Mouse (Mus musculus) layer of hippocampus, adult 9-11 months (tissue): Measurements from ENCODE around the gene Mettl16.
A peak's percentile ranks its signal among the peaks of the same experiment; 100 is the strongest.

Experiments
- DNase-seq: peaks from one replicate; pipeline ENCODE4 v3.0.0; 2022

Gene Mettl16

DNA sequence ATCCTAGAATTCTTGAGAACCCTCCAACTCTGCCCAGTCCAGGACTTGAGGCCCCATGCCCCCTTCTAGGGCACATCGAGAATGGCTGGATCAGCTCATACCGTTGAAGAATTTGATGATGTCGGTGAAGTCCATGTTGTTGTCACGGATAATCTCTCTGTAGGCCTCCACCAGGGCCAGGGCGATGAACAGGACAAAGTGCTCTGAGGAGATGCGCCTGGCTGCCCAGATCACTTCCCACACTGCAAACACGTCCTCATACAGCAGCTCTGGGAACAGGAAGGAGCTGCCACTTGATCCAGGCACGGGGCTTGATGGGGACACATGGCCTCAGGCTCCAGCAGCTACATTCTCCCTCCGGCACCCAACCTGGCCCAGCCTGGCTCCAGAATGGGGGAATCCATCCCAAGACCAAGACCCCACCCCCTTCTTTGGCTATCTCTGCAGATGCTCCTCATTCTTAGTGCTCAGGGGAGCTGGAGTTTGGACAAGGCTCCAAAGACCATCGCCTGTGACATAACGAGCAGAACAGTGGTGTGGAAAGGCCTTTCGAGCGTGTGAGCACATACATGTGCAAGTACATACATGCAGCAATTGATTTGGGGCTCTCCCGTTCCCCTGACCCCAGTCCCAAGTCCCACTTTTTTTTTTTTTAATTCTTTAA, 80.5 kb downstream of the Mettl16 start:
- DNase-seq, result no peak

DNA sequence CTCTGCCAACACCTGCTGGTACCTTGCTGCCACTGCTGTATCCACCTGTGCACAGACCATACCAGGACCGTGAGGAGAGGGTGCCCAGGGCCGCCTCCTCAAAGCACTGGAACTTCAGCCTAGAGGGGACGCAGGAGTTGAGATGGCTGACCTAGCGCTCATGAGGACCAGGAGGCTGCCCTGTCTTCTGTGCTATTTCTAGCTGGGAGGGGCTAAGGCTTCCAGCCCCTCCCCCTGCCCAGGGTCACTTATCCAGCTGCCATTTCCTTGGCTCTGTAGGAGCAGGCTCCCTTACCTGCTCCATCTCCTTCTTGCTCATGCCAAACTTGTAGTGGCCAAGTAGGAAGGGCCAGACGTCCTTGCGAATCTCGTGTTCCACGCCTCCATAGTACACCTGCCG, 87.1 kb downstream of the Mettl16 start:
- DNase-seq, result no peak

DNA sequence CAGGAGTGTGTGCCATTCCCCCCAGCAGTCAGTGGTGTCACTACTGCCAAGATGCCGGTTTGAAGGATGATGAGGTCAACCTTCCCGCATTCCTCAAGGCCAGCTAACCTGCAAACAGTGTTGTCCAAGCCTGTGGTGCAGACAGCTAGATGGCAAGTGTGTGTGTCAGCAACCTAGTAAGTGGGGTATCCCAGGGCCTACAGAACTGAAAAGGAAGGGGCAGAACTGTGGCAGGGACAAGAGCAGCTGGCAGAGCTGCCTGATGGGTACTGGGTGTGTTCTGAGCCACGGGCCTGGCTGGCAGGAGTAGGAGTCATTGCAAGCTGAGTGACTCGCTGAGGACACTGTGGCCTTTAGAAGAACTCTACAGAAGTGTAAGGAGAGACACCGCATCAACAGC, 91.5 kb downstream of the Mettl16 start:
- no peak for DNase-seq

DNA sequence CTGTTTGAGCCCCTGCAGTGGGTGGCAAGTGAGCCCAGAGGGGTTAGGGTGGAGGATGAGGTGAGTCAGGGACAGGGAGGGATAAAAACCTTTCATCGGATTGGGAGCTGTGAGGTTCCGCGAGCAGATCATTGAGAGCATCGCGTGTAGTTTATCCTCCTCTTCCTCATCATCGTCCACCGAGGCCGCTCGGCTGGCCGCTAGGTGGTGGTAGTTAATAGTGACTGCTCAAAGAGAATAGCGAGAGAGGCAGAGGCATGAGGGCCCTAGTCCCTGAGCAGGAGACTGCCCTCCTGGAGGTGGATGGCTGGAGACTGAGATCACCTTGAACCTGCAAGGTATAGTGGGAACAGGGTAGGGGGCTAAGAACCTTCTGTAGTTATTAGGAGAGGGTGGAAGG, 92.8 kb downstream of the Mettl16 start:
- no peak for DNase-seq

DNA sequence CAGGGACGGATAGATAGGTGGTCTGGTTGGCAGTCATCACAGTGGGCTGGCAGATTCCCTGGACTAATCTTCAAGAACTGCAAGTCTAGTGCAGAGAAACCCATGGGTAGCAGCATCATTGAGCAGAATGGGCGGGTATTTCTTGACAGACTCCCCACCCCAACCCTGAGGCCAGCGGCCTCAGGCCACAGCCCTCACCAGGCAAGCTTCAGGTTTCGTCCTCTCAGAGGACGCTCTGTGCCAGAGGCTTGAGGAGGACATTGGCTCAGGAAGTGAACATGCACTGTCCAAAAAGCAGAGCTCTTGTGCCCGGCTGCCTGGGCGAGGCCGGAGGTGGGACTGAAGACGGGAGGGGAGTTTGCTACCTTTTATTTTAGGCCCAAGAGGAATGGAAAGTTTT, 93.8 kb downstream of the Mettl16 start:
- no peak for DNase-seq

DNA sequence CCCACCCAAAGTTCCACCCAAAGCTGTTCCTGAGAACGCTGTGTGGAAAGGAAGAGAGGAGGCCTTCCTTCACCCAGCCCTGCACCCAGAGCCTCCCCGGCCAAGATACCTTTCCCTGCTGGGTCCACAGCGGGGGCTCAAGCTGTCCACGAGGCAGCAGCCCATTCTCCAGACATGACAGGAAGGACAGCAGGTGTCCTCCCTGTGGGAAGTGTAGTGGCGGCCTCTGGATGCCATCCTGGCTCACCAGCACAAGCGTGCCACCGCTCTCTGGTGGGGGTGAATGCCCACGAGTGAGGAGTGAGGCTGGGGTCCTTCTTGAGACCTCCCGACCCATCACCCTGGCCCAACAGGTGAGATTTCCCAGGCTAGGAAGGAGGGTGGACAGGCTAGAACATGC, 94.6 kb downstream of the Mettl16 start:
- DNase-seq, result no peak

DNA sequence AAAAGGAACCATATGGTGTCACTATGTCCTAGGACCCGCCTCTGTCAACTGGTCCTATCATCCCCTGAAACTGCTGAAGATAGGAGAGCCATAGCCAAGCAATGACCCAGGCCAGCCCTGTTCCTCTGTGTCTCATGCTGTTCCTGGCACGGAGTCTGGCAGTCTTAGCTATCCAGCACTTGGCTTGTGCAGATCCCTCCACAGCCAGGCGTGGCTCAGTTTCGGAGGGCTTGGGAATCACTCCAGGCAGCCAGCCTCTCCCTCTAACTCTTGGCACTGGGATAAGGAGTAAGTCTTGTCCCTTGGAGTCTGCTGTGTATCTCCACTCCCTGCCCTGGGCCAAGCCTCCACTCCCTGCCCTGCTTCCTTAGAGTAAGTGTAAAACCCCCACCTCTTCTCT, 96.0 kb downstream of the Mettl16 start:
- DNase-seq, result peak; percentile 59

DNA sequence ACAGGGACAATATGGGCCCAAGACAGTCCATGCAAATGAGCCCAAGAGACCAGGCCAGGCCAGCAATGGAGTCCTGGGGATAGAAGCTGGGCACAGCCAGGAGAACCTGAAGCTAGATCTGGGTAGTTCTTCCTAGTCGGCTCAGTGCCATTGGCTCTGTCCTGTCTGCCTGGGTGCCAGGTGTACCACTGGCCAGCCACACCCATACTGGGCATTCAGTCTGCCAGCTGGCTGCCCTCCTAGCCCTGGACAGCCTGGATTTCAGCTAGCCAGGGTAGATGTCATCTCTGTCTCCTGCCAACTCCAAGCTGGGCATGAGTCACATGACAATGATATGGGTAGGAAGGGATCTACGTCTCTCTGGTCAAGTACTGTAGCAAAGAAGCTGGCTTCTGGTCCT, 96.6 kb downstream of the Mettl16 start:
- DNase-seq, result no peak

DNA sequence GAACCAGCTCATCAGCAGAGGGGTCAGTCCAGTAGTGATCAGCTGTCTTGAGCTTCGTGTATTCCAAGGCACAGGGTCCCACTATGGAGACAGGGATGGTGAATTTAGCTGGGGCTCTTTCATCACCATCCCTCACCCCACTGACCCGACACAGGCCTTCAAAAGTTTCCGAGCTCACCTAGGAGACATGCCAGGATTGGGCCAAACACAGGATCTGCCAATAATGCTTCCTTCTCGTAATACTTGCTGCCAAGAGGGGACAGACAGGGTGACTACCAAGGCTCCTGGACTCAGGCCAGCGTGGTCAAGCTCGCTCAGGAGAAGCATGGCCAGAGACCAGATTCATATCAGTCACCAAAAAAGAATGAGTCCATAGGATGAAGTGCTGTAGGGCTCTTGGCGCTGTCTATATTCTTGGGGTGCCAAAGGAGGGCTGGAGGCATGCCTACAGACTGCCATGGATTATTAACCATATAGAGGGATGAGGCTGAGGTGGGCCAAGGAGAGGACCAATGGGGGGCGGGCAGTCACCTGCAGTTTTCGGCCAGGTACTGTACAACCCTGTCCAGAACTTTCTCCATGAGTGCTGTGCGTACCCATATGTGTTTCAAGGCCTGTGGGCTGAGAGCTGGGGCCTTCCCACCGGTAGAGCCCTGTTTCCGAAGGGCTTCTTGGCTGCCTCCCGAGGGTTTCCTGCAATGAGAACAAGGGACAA, 97.6 kb downstream of the Mettl16 start:
- no peak for DNase-seq

DNA sequence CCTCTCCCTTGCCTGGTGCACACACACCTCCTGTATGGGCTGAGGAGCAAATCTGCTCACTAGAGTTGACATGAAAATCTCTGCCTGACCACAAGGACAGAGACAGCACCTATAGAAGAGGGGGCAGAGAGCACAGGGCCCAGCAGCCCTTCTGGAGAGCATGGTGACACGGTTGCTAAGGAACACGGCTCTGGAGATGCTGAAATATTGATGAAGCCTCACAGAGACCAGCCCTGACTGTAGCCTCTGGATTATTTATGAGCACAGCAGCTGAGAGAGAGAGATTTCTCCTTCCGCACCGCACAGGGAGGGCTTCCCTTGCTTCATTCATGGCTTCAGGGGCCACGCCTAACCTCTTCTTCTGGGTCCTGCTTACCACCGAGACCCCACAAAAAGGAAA, 99.0 kb downstream of the Mettl16 start:
- no peak for DNase-seq

DNA sequence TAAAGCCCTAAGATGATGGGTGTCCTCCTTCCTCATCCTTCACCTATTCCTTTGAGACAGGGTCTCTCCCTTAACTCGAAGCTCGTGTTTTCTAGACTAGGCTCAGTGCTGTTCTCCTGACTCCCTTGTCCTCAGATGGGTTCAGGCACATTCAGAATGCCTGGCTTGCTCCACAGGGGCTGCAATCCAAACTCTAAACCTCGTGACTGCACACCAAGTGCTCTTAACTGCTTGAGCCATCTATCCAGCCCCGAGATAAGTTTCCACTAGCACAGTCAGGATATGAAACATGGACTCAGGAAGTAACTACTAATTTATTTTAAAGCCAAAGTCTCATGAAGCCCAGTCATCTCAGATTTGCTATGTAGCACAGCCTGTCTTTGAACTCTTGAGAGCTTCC, 99.9 kb downstream of the Mettl16 start:
- no peak for DNase-seq

DNA sequence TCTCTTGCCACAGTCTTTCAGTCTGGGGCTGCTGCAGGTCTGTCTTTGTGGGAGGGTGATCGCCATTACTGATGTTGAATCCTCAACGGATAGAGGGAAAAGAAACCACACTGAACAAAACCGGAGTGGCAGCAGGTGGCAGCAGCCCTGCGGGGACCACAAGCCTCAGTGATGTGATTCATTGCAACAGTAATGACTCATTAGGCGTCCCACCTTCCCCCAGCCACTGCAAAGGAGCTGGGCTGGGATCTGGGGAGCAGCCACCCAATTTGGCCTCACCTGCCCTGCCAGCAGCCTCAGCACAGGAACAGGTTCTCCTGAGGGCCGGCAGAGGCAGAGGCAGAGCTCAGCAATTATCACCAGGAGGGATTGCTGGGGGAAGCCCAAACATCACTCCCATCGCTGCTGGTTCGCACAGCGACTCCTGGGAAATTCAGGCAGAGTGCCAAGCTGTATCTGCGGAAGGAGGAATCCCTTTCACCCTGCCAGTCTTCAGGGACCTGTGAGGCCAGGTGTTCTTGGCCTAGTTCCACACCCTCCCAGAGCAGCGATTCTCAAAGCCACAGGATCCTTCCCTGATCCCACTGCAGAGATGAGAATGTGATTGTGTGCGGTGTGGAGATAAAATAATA, 100.5 kb downstream of the Mettl16 start:
- peak; percentile 73 for DNase-seq

DNA sequence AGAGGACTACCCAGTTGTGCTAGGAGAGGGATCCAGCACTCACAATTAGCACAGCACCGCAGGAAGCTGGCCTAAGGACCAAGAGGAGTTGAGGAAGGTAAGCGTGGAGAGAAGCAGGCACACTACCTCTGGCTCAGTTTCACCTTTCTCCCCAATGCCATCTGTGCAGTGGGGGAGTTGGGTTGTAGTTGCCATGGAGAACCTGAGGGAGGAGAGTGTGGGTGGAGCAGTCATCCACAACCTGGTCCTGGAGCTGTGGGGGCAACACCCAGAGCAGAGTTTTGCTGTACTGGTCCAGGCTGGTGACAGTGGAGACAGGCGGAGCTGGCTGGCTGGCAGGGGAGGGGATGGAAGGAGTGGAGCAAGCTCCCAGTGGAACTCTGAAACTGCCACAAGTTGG, 104.0 kb downstream of the Mettl16 start:
- peak; percentile 79 for DNase-seq

DNA sequence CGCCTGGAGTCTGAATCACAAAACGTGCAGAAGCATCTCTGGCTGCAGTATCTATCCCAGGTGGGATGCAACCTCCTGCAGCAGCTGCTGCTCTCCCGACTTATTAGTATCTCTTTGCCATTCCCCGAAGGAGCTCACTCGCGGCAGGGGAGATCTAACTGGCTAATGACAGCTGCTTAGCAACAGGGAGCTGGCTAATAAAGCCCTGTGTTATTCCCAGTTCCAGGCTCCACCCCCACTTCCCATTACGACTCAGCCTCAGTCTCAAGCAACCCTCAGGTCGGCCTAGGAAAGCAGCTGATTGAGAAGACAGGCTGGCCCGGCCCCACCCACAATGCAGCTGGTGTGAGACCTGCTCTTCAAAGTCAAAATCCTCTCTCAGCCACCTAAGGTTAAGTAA, 106.2 kb downstream of the Mettl16 start:
- DNase-seq, result peak; percentile 84
